Mouse (Mus musculus) heart, embryonic 12.5 days (tissue): ENCODE measurements around the gene Lor. TPM values are rescaled to one million over a fixed set of nuclear protein-coding genes. Genes with fewer than 3 reads are reported as not detected.

Source experiments
- ATAC-seq: fragments of 200-750 bp; cut with Nextera tagmentation; 2 replicates; pipeline ENCODE4 v1.8.0; 2017; ENCODE audit warnings: moderate TSS enrichment, moderate library complexity; ENCODE audit not compliant: insufficient number of reproducible peaks, low FRiP score
- H3K27ac ChIP-seq: fragments of 300-500 bp; sonication (generic); 2 replicates; pipeline ENCODE4 v1.5.1; 2016; ENCODE audit warnings: mild to moderate bottlenecking, moderate library complexity; ENCODE audit not compliant: poor library complexity, severe bottlenecking
- H3K27me3 ChIP-seq: fragments of 300-500 bp; sonication (generic); replicated peaks from 2 replicates; pipeline ENCODE4 v1.6.1; 2016; ENCODE audit warnings: mild to moderate bottlenecking, moderate library complexity
- H3K36me3 ChIP-seq: fragments of 300-500 bp; sonication (generic); 2 replicates; pipeline ENCODE4 v1.6.1; 2016; ENCODE audit warnings: mild to moderate bottlenecking, moderate library complexity
- H3K4me1 ChIP-seq: fragments of 300-500 bp; sonication (generic); replicated peaks from 2 replicates; pipeline ENCODE4 v1.6.1; 2016; ENCODE audit warnings: mild to moderate bottlenecking
- H3K4me2 ChIP-seq: fragments of 300-500 bp; sonication (generic); 2 replicates; pipeline ENCODE4 v1.6.1; 2016; ENCODE audit warnings: mild to moderate bottlenecking, moderate library complexity
- H3K4me3 ChIP-seq: fragments of 300-500 bp; sonication (generic); 2 replicates; pipeline ENCODE4 v1.5.1; 2016; ENCODE audit warnings: mild to moderate bottlenecking
- H3K9ac ChIP-seq: fragments of 300-500 bp; sonication (generic); 2 replicates; pipeline ENCODE4 v1.6.1; 2016; ENCODE audit warnings: mild to moderate bottlenecking, moderate library complexity
- H3K9me3 ChIP-seq: fragments of 300-500 bp; sonication (generic); replicated peaks from 2 replicates; pipeline ENCODE4 v1.6.1; 2016; ENCODE audit warnings: mild to moderate bottlenecking, moderate library complexity
- WGBS: fragments of 180-500 bp; shearing (Covaris S2); methylation state at CpG from one replicate; pipeline ENCODE4 v1.1.7; 2016; 5-methylcytosine and 5-hydroxymethylcytosine counted together
- polyA plus RNA-seq: library from polyadenylated mRNA; unstranded; fragments of >200 nt; fragmentation: Nextera tagmentation; extraction: Ambion mirVana; gene quantifications from 2 replicates; pipeline ENCODE4 v1.2.1, GENCODE M21; 2016

Lor gene
- polyA plus RNA-seq: 0.86 and 1.1 TPM in 2 replicates

- Histone ChIP-seq H3K9ac (no peak within 1 kb of the TSS), H3K27me3 (peaks cover 26% of the 10 kb centered on the region), H3K9me3 (no peaks in the 10 kb centered on the region), H3K4me1 (no peaks in the 10 kb centered on the region), H3K27ac (no peak within 1 kb of the TSS), H3K36me3 (no peaks in the 10 kb centered on the region), H3K4me2 (peak within 1 kb of the TSS; percentile 98), H3K4me3 (peak within 1 kb of the TSS; percentile 90)
- 76% methylated on average over 2 of the region's 2 CpGs for WGBS
- ATAC-seq: no peak
Observed at GRCm38 (mm10) chr3:92083042-92083441, at the start of gene Lor. Gene Lor (minus strand): TSS chr3:92083142.

- Histone ChIP-seq H3K27me3 (no peaks in the 10 kb centered on the region), H3K9me3 (no peaks in the 10 kb centered on the region), H3K4me2 (no peak within 1 kb of the TSS), H3K4me3 (no peak within 1 kb of the TSS), H3K9ac (no peak within 1 kb of the TSS), H3K4me1 (no peaks in the 10 kb centered on the region), H3K27ac (no peak within 1 kb of the TSS), H3K36me3 (no peaks in the 10 kb centered on the region)
- 68% methylated on average over 5 of the region's 5 CpGs for WGBS
- ATAC-seq: no peak
Observed at GRCm38 (mm10) chr3:92123847-92124246, 40.9 kb upstream of the Lor start, which contains the start of gene Prr9. Gene Prr9 (minus strand): TSS chr3:92123947.

GRCm38 (mm10) chr3:92120902-92121301, 38.0 kb upstream of the Lor start:
- 68% methylated on average over 3 of the region's 3 CpGs for WGBS
- no peaks in the 10 kb centered on the region for H3K36me3 ChIP-seq
- no peak for ATAC-seq
- no peak overlapping the region for H3K9ac ChIP-seq
- no peak overlapping the region for H3K27ac ChIP-seq
- no peaks in the 10 kb centered on the region for H3K27me3 ChIP-seq
- H3K4me3 ChIP-seq: no peak overlapping the region
- no peaks in the 10 kb centered on the region for H3K9me3 ChIP-seq
- no peak overlapping the region for H3K4me2 ChIP-seq
- H3K4me1 ChIP-seq: no peaks in the 10 kb centered on the region

- 29% methylated on average over 3 of the region's 3 CpGs for WGBS
- no peak for ATAC-seq
- no peaks in the 10 kb centered on the region for H3K27me3 ChIP-seq
Observed at GRCm38 (mm10) chr3:92117930-92118329, 35.0 kb upstream of the Lor start.

GRCm38 (mm10) chr3:92111526-92111925, 28.6 kb upstream of the Lor start:
- Histone ChIP-seq H3K27me3 (no peaks in the 10 kb centered on the region), H3K4me2 (no peak overlapping the region), H3K9ac (no peak overlapping the region), H3K36me3 (no peaks in the 10 kb centered on the region), H3K27ac (no peak overlapping the region), H3K4me3 (no peak overlapping the region), H3K9me3 (no peaks in the 10 kb centered on the region), H3K4me1 (no peaks in the 10 kb centered on the region)
- ATAC-seq: no peak

More at GRCm38 (mm10) chr3:92117930-92118329, 35.0 kb upstream of the Lor start:
- no peak overlapping the region for H3K4me2 ChIP-seq
- no peak overlapping the region for H3K4me3 ChIP-seq
- H3K36me3 ChIP-seq: no peaks in the 10 kb centered on the region
- no peaks in the 10 kb centered on the region for H3K4me1 ChIP-seq
- H3K9me3 ChIP-seq: no peaks in the 10 kb centered on the region
- H3K27ac ChIP-seq: no peak overlapping the region
- H3K9ac ChIP-seq: no peak overlapping the region

GRCm38 (mm10) chr3:92110790-92111189, 27.8 kb upstream of the Lor start:
- ATAC-seq: no peak

GRCm38 (mm10) chr3:92106582-92106981, 23.6 kb upstream of the Lor start:
- Histone ChIP-seq H3K27ac (no peak overlapping the region), H3K4me3 (no peak overlapping the region), H3K27me3 (no peaks in the 10 kb centered on the region), H3K4me1 (no peaks in the 10 kb centered on the region), H3K9ac (no peak overlapping the region), H3K36me3 (no peaks in the 10 kb centered on the region), H3K9me3 (no peaks in the 10 kb centered on the region), H3K4me2 (no peak overlapping the region)
- ATAC-seq: 0 out of 2 replicates have a peak, but pooled peaks have one; percentile 22
- 7% methylated on average over 6 of the region's 6 CpGs for WGBS

More at GRCm38 (mm10) chr3:92110790-92111189, 27.8 kb upstream of the Lor start:
- Histone ChIP-seq H3K4me2 (no peak overlapping the region), H3K4me1 (no peaks in the 10 kb centered on the region), H3K4me3 (no peak overlapping the region), H3K9me3 (no peaks in the 10 kb centered on the region), H3K27ac (no peak overlapping the region), H3K9ac (no peak overlapping the region), H3K36me3 (no peaks in the 10 kb centered on the region), H3K27me3 (no peaks in the 10 kb centered on the region)

GRCm38 (mm10) chr3:92081285-92081931, 1.5 kb downstream of the Lor start:
- Histone ChIP-seq H3K36me3 (no peaks in the 10 kb centered on the region), H3K27ac (peak overlapping the region; percentile 59), H3K9ac (peak overlapping the region; percentile 87), H3K27me3 (peaks cover 26% of the 10 kb centered on the region), H3K4me3 (peak overlapping the region; percentile 90), H3K9me3 (no peaks in the 10 kb centered on the region), H3K4me2 (peak overlapping the region; percentile 98), H3K4me1 (no peaks in the 10 kb centered on the region)
- WGBS: under 1% methylated on average over 66 of the region's 76 CpGs
- peak; percentile 62 for ATAC-seq

- Histone ChIP-seq H3K36me3 (no peaks in the 10 kb centered on the region), H3K4me3 (peak overlapping the region; percentile 90), H3K27me3 (peaks cover 26% of the 10 kb centered on the region), H3K9me3 (no peaks in the 10 kb centered on the region), H3K4me2 (peak overlapping the region; percentile 98), H3K27ac (peak overlapping the region; percentile 59), H3K9ac (peak overlapping the region; percentile 87), H3K4me1 (no peaks in the 10 kb centered on the region)
- under 1% methylated on average over 71 of the region's 82 CpGs for WGBS
- ATAC-seq: peak; percentile 77
Observed at GRCm38 (mm10) chr3:92080462-92081284, 2.3 kb downstream of the Lor start.

- no peak overlapping the region for H3K4me3 ChIP-seq
- ATAC-seq: no peak
- H3K27ac ChIP-seq: no peak overlapping the region
- no peak overlapping the region for H3K4me2 ChIP-seq
- no peaks in the 10 kb centered on the region for H3K9me3 ChIP-seq
- H3K36me3 ChIP-seq: no peaks in the 10 kb centered on the region
- 51% methylated on average over 6 of the region's 6 CpGs for WGBS
- no peaks in the 10 kb centered on the region for H3K4me1 ChIP-seq
- no peaks in the 10 kb centered on the region for H3K27me3 ChIP-seq
- H3K9ac ChIP-seq: no peak overlapping the region
Observed at GRCm38 (mm10) chr3:92050382-92051054, 32.4 kb downstream of the Lor start.

GRCm38 (mm10) chr3:92033892-92034291, 49.0 kb downstream of the Lor start:
- ATAC-seq: no peak
- WGBS: 52% methylated on average over 1 of the region's 1 CpGs
- H3K9me3 ChIP-seq: no peaks in the 10 kb centered on the region

More at GRCm38 (mm10) chr3:92033892-92034291, 49.0 kb downstream of the Lor start:
- H3K4me2 ChIP-seq: no peak overlapping the region
- H3K9ac ChIP-seq: no peak overlapping the region
- no peak overlapping the region for H3K4me3 ChIP-seq
- no peaks in the 10 kb centered on the region for H3K36me3 ChIP-seq
- no peaks in the 10 kb centered on the region for H3K27me3 ChIP-seq
- H3K4me1 ChIP-seq: no peaks in the 10 kb centered on the region
- H3K27ac ChIP-seq: no peak overlapping the region
